Mouse (Mus musculus): ENCODE measurements around the gene Slc37a1. TPM values are rescaled to one million over a fixed set of nuclear protein-coding genes. Genes with fewer than 3 reads are reported as not detected.

Slc37a1 gene
- polyA plus RNA-seq, 1 experiment = not detected

DNA sequence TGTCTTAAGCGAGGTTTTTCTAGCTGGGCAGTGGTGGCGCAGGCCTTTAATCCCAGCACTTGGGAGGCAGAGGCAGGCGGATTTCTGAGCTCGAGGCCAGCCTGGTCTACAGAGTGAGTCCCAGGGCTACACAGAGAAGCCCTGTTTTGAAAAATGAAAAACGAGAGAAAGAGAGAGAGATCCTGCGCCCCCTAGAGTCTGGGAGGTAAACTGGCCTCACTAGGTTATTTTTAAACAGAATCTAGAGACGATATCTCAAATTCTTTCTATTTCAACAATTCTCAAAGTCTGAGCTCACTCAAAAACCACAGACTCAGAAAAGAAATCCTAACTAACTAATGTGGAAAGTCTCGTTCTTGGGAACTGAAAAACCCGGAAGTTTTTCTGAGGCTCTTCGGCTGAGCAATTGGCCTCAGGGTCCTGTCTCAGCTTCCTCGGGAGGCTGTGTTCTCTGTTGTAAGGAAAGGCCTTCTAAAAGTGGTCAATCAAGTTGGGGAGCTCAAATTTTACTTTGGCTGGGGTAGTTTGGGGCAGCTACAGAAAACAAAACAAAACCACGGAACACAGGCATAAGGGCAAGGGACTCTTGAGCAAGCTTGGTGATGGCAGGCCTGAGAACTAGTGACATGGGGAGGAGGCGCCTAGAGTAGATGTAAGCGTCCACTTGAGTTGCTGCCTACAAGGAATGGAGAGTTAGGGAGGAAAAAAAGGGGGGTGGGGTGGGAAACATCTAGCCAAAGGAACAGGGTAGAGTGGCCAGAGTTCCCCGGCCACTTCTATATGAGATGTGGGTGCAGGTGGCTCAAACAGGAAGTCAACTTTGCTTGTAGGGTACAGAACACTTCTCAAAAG lies 8.0 kb downstream of the Slc37a1 start:
- no peak overlapping the region for H3K27ac ChIP-seq (replicated peaks; ENCODE audit: low read depth, low read length)
- H3K4me1 ChIP-seq (ENCODE audit: control insufficient read depth, insufficient read depth, insufficient read length, low read length) = 0 out of 2 replicates have a peak, but pooled peaks cover 2% of the 10 kb centered on the region
- H3K4me3 ChIP-seq (ENCODE audit: insufficient read depth, low read depth, low read length) = no peak overlapping the region

GRCm38 (mm10) chr17:31295215-31295891 lies 8.8 kb downstream of the Slc37a1 start:
- Histone ChIP-seq H3K27ac (replicated peaks; ENCODE audit: low read depth, low read length) (no peak overlapping the region), H3K4me3 (ENCODE audit: insufficient read depth, low read depth, low read length) (peak overlapping the region; percentile 68), H3K4me1 (ENCODE audit: control insufficient read depth, insufficient read depth, insufficient read length, low read length) (0 out of 2 replicates have a peak, but pooled peaks cover 2% of the 10 kb centered on the region)

GRCm38 (mm10) chr17:31295892-31296781 lies 9.5 kb downstream of the Slc37a1 start:
- H3K27ac ChIP-seq (replicated peaks; ENCODE audit: low read depth, low read length) = no peak overlapping the region
- H3K4me1 ChIP-seq (ENCODE audit: control insufficient read depth, insufficient read depth, insufficient read length, low read length) = 0 out of 2 replicates have a peak, but pooled peaks cover 2% of the 10 kb centered on the region
- H3K4me3 ChIP-seq (ENCODE audit: insufficient read depth, low read depth, low read length) = peak overlapping the region; percentile 68

GRCm38 (mm10) chr17:31297521-31297939 lies 10.9 kb downstream of the Slc37a1 start:
- 0 out of 2 replicates have a peak, but pooled peaks cover 2% of the 10 kb centered on the region for H3K4me1 ChIP-seq (ENCODE audit: control insufficient read depth, insufficient read depth, insufficient read length, low read length)
- H3K27ac ChIP-seq (replicated peaks; ENCODE audit: low read depth, low read length) = no peak overlapping the region
- H3K4me3 ChIP-seq (ENCODE audit: insufficient read depth, low read depth, low read length) = peak overlapping the region; percentile 13; the same call in 1 of the 2 replicates

- H3K4me1 ChIP-seq (ENCODE audit: control insufficient read depth, insufficient read depth, insufficient read length, low read length) = 0 out of 2 replicates have a peak, but pooled peaks cover 2% of the 10 kb centered on the region
- no peak overlapping the region for H3K27ac ChIP-seq (replicated peaks; ENCODE audit: low read depth, low read length)
These were observed 12.0 kb downstream of the Slc37a1 start for GRCm38 (mm10) chr17:31298419-31299209.

GRCm38 (mm10) chr17:31299981-31300380 lies 13.4 kb downstream of the Slc37a1 start:
- no peak overlapping the region for H3K27ac ChIP-seq (replicated peaks; ENCODE audit: low read depth, low read length)
- H3K4me3 ChIP-seq (ENCODE audit: insufficient read depth, low read depth, low read length) = no peak overlapping the region
- 0 out of 2 replicates have a peak, but pooled peaks cover 2% of the 10 kb centered on the region for H3K4me1 ChIP-seq (ENCODE audit: control insufficient read depth, insufficient read depth, insufficient read length, low read length)

More at GRCm38 (mm10) chr17:31298419-31299209, 12.0 kb downstream of the Slc37a1 start:
- no peak overlapping the region for H3K4me3 ChIP-seq (ENCODE audit: insufficient read depth, low read depth, low read length)

GRCm38 (mm10) chr17:31300736-31301135 lies 14.1 kb downstream of the Slc37a1 start:
- Histone ChIP-seq H3K27ac (replicated peaks; ENCODE audit: low read depth, low read length) (no peak overlapping the region), H3K4me3 (ENCODE audit: insufficient read depth, low read depth, low read length) (no peak overlapping the region)

DNA sequence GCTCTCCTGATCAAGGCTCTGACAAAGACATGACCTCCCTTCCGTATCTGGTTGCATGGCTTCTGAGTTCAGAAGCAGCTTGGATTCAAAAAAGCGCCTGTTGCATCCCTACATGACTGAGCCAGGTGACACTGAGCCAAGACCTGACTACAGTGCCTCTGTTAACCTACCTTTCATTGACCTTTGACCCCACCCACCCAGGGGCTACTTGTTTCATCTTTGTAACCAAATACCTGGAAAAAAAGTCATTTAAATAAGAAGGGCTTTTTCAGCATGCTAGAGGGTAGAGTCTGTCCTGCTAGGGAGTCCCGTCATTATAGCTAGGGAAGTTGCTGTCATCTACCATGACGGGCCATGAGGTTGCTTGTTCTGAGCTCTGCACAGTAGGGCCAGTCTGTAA lies 16.8 kb downstream of the Slc37a1 start:
- H3K4me1 ChIP-seq (ENCODE audit: control insufficient read depth, insufficient read depth, insufficient read length, low read length) = 0 out of 2 replicates have a peak, but pooled peaks cover 5% of the 10 kb centered on the region
- no peak overlapping the region for H3K4me3 ChIP-seq (ENCODE audit: insufficient read depth, low read depth, low read length)
- no peak overlapping the region for H3K27ac ChIP-seq (replicated peaks; ENCODE audit: low read depth, low read length)

More at GRCm38 (mm10) chr17:31300736-31301135, 14.1 kb downstream of the Slc37a1 start:
- H3K4me1 ChIP-seq (ENCODE audit: control insufficient read depth, insufficient read depth, insufficient read length, low read length) = 0 out of 2 replicates have a peak, but pooled peaks cover 8% of the 10 kb centered on the region

DNA sequence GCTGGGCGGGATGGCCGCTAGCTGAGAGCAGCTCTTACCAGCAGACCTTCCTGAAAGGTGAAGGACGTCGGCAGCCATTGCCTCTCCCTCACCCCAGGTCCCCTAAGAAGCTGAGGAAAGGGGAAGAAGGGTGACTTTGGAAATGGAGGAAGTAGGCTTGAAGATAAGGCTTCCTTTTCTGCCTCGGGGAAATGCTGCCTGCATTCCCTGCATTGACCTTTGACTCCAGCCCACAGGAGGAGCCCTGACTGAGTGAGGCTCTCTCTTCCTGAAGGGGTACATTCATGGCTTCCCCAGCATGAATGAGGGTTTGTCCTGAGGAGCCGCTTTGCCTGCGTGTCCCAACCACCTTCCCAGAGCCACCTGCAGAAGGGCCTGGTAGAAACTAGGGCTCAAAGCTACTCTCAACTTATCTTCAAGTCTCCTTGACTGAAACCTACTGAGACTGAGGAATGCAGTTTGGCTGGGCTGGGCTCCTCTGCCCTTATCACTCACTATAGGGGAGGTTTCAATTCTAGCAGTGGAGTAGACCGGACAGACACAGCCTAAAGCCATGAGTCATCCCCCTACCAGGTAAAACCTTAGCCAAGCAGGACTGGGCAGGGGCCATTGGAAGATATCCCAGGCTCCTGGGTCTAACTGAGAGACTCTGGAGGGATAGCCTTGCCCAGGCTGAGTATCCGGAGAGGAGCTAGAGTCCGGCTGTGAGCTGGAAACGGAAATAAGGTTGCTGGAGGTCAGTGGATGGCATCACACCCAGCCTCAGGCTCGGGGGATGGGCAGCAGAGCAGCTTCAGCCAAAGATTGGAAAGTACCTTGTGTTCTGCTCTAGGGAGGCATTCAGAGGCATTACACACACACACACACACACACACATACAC lies 18.5 kb downstream of the Slc37a1 start:
- H3K4me3 ChIP-seq (ENCODE audit: insufficient read depth, low read depth, low read length) = no peak overlapping the region
- H3K4me1 ChIP-seq (ENCODE audit: control insufficient read depth, insufficient read depth, insufficient read length, low read length) = 0 out of 2 replicates have a peak, but pooled peaks cover 5% of the 10 kb centered on the region
- H3K27ac ChIP-seq (replicated peaks; ENCODE audit: low read depth, low read length) = no peak overlapping the region

DNA sequence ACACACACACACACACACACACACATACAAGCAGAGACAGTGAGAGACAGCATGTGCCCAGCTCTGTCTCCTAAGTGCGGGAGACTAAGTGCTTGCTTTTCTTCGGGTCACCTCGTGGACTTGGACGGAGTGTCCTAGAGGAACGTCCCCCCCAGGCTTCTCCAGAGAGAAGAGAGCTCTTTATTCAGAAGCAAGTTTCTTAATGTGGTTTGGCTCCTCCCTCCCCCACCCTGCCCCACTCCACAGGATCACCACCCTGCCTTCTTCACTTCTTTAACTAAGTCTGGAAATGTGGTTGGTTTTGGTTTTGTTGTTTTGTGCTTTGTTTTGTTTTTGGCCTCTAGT lies 19.2 kb downstream of the Slc37a1 start:
- Histone ChIP-seq H3K27ac (replicated peaks; ENCODE audit: low read depth, low read length) (no peak overlapping the region), H3K4me1 (ENCODE audit: control insufficient read depth, insufficient read depth, insufficient read length, low read length) (0 out of 2 replicates have a peak, but pooled peaks cover 5% of the 10 kb centered on the region), H3K4me3 (ENCODE audit: insufficient read depth, low read depth, low read length) (no peak overlapping the region)

- 0 out of 2 replicates have a peak, but pooled peaks cover 5% of the 10 kb centered on the region for H3K4me1 ChIP-seq (ENCODE audit: control insufficient read depth, insufficient read depth, insufficient read length, low read length)
- no peak overlapping the region for H3K4me3 ChIP-seq (ENCODE audit: insufficient read depth, low read depth, low read length)
- H3K27ac ChIP-seq (replicated peaks; ENCODE audit: low read depth, low read length) = no peak overlapping the region
These were observed 21.2 kb downstream of the Slc37a1 start for GRCm38 (mm10) chr17:31307756-31308155.

DNA sequence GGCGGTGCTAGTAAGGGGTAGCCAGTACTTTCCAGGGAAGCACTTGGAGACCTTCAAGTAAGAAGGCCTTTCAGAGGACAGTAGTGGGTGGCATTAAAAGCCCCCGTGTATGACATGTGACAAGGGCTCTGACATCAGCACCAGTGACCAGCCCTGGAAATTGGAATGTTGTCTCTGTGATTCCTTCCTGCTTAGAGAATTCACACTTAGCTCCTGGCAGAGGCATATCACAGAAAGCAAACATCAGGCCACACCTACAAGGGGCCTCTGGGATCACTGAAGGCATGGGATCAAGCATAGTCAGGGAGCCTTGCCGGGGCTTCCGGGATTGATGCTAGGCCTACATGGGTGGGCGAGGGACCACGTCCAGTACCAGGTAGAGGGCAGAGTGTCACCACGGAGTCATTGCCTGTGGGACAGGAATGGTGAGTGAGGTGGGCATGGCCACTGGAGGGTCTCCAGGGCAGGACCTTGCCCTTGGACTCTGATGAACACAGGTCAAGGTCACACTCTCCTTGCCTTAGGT lies 21.8 kb downstream of the Slc37a1 start:
- Histone ChIP-seq H3K4me1 (ENCODE audit: control insufficient read depth, insufficient read depth, insufficient read length, low read length) (0 out of 2 replicates have a peak, but pooled peaks cover 5% of the 10 kb centered on the region), H3K4me3 (ENCODE audit: insufficient read depth, low read depth, low read length) (no peak overlapping the region), H3K27ac (replicated peaks; ENCODE audit: low read depth, low read length) (no peak overlapping the region)

DNA sequence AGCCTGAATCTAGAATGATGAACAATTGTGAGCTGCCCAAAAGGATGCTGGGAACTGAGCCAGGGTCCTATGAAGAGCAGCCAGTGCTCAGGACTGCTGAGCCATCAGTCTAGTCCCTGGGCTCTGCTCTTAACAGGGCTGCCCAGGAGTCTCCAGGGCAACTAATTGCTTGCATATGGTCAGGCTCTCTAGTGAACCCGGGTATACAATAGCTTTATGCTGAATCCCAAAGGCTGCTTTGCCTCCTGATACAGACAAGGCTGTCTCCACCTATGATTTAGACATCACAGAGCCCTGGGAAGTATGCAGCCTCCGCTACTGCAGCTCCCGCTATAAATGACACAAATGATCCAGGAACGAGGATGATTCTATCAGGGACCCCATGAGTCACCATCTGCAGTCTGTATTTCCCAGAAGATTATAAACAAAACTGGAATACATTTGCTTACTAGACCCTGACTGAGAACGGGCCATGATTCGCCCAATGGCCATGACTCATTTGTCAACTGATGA lies 22.7 kb downstream of the Slc37a1 start:
- Histone ChIP-seq H3K27ac (replicated peaks; ENCODE audit: low read depth, low read length) (no peak overlapping the region), H3K4me3 (ENCODE audit: insufficient read depth, low read depth, low read length) (no peak overlapping the region), H3K4me1 (ENCODE audit: control insufficient read depth, insufficient read depth, insufficient read length, low read length) (0 out of 2 replicates have a peak, but pooled peaks cover 5% of the 10 kb centered on the region)

All from brown adipose tissue, adult 24 weeks (tissue).